Mouse (Mus musculus) lung, embryonic 14.5 days (tissue): ENCODE measurements around the gene Mark4. TPM values are rescaled to one million over a fixed set of nuclear protein-coding genes. Genes with fewer than 3 reads are reported as not detected.

Experiments used
- ATAC-seq: fragments of 200-750 bp; cut with Nextera tagmentation; 2 replicates; pipeline ENCODE4 v1.8.0; 2017; ENCODE audit warnings: mild to moderate bottlenecking, moderate TSS enrichment, moderate library complexity; ENCODE audit not compliant: insufficient read depth
- DNase-seq: peaks from one replicate; pipeline ENCODE4 v3.0.0-alpha.2; 2015
- H3K27ac ChIP-seq: fragments of 300-500 bp; sonication (generic); 2 replicates; pipeline ENCODE4 v1.5.1; 2014; ENCODE audit warnings: low read depth, mild to moderate bottlenecking, moderate library complexity
- H3K27me3 ChIP-seq: fragments of 300-500 bp; sonication (generic); 2 replicates; pipeline ENCODE4 v1.6.1; 2014; ENCODE audit warnings: low read length, control low read depth; ENCODE audit not compliant: insufficient read depth
- H3K36me3 ChIP-seq: fragments of 300-500 bp; sonication (generic); 2 replicates; pipeline ENCODE4 v1.6.1; 2014; ENCODE audit warnings: control low read depth; ENCODE audit not compliant: insufficient read depth
- H3K4me1 ChIP-seq: fragments of 300-500 bp; sonication (generic); 2 replicates; pipeline ENCODE4 v1.6.1; 2014; ENCODE audit warnings: antibody characterized with exemption, control low read depth; ENCODE audit not compliant: insufficient read depth
- H3K4me2 ChIP-seq: fragments of 300-500 bp; sonication (generic); 2 replicates; pipeline ENCODE4 v1.6.1; 2014; ENCODE audit warnings: mild to moderate bottlenecking
- H3K4me3 ChIP-seq: fragments of 300-500 bp; sonication (generic); 2 replicates; pipeline ENCODE4 v1.5.1; 2014; ENCODE audit warnings: low read depth, low read length
- H3K9ac ChIP-seq: fragments of 300-500 bp; sonication (generic); 2 replicates; pipeline ENCODE4 v1.6.1; 2014
- H3K9me3 ChIP-seq: fragments of 300-500 bp; sonication (generic); 2 replicates; pipeline ENCODE4 v1.6.1; 2016; ENCODE audit warnings: low read depth, low read length, control low read depth
- CTCF ChIP-seq: IDR thresholded peaks from 2 replicates; pipeline ENCODE4 v1.5.1; 2016; ENCODE audit warnings: antibody characterized with exemption, low read depth
- WGBS: fragments of 180-500 bp; shearing (Covaris S2); extraction: QIAGEN DNeasy Blood & Tissue Kit; methylation state at CpG from one replicate; pipeline ENCODE4 v1.1.7; 2014; 5-methylcytosine and 5-hydroxymethylcytosine counted together
- polyA plus RNA-seq: library from polyadenylated mRNA; unstranded; fragments of >200 nt; fragmentation: Nextera tagmentation; extraction: Ambion mirVana; gene quantifications from 2 replicates; pipeline ENCODE4 v1.2.1, GENCODE M21; 2014

Mark4 gene
- polyA plus RNA-seq, 1 experiment from 2014 or later, result 11.1 TPM

DNA sequence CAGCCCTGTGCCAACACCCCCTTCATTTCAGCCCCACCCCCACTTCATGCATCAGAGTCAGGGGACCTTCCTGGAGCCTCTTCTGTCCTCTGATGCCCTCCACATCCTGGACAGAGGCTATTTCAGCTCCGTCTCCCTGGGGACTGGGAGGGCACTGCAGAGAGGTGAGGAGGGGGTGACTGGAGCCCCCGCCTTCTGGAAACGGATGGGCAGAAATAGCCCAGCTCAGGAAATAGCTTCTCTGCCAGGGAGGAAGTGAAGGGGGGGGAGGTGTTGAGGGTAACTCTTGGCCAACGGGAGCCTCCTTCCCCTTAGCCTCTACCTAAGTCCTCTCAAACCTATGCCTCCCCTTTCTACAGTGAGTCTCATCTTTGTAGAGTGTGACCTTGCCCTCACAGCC, 13.8 kb upstream of the Mark4 start:
- WGBS, result 22% methylated on average over 4 of the region's 4 CpGs
- H3K27ac ChIP-seq, result no peak overlapping the region
- peaks cover 51% of the 10 kb centered on the region for H3K27me3 ChIP-seq
- no peaks in the 10 kb centered on the region for H3K4me1 ChIP-seq
- H3K9me3 ChIP-seq, result no peaks in the 10 kb centered on the region
- no peak overlapping the region for H3K4me2 ChIP-seq
- no peaks in the 10 kb centered on the region for H3K36me3 ChIP-seq
- TF ChIP-seq CTCF, result no peak
- DNase-seq (peak; percentile 40), ATAC-seq (no peak)
- H3K4me3 ChIP-seq, result no peak overlapping the region
- H3K9ac ChIP-seq, result no peak overlapping the region

DNA sequence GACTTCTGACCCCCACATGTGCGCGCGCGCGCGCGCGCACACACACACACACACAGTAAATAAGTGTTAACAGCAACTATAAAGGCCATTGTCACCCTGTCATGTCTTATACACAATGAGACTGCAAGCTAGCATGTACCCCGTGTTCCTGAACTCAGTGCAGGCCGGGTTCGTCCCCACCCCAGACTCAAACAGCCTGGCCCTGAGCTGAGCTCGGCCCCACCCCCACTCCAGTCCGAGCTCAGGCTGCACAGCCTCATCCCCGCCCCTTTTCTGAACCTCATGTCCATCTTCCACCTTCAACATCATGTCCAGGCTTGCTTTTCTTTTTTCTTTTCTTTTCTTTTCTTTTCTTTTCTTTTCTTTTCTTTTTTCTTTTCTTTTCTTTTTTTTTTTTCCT, 11.7 kb upstream of the Mark4 start:
- Histone ChIP-seq H3K27me3 (peaks cover 46% of the 10 kb centered on the region), H3K27ac (no peak overlapping the region), H3K36me3 (no peaks in the 10 kb centered on the region), H3K4me2 (no peak overlapping the region), H3K4me3 (no peak overlapping the region), H3K9me3 (no peaks in the 10 kb centered on the region), H3K4me1 (no peaks in the 10 kb centered on the region), H3K9ac (no peak overlapping the region)
- no peak for TF ChIP-seq CTCF
- ATAC-seq, result no peak
- DNase-seq, result no peak
- WGBS, result 10% methylated on average over 14 of the region's 14 CpGs

GRCm38 (mm10) chr7:19469404-19469803, 10.8 kb upstream of the Mark4 start:
- H3K36me3 ChIP-seq, result no peaks in the 10 kb centered on the region
- ATAC-seq (no peak), DNase-seq (no peak)
- H3K27me3 ChIP-seq, result peaks cover 46% of the 10 kb centered on the region
- no peak overlapping the region for H3K4me3 ChIP-seq
- no peak overlapping the region for H3K4me2 ChIP-seq
- 20% methylated on average over 23 of the region's 23 CpGs for WGBS
- H3K27ac ChIP-seq, result no peak overlapping the region
- no peak for TF ChIP-seq CTCF
- no peak overlapping the region for H3K9ac ChIP-seq
- 0 out of 2 replicates have a peak, but pooled peaks cover 4% of the 10 kb centered on the region for H3K4me1 ChIP-seq
- H3K9me3 ChIP-seq, result no peaks in the 10 kb centered on the region

DNA sequence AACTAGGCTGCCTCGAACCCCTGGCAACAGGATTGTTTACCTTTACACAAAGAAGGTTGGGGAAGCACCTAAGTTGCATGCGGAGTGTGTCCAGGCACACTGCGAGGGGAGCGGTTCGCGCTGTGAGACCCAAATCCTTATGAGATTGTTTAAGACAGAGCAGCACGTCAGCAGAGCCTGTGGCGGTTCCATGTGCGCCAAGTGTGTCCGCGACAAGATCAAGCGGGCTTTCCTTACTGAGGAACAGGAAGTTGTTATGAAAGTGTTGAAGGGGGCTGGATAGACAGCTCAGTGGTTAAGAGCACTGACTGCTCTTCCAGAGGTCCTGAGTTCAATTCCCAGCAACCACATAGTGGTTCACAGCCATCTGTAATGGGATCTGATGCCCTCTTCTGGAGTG, 9.7 kb upstream of the Mark4 start:
- no peak overlapping the region for H3K4me2 ChIP-seq
- peaks cover 41% of the 10 kb centered on the region for H3K27me3 ChIP-seq
- H3K27ac ChIP-seq, result no peak overlapping the region
- no peak for TF ChIP-seq CTCF
- DNase-seq, result no peak
- no peaks in the 10 kb centered on the region for H3K36me3 ChIP-seq
- WGBS, result 57% methylated on average over 12 of the region's 12 CpGs
- H3K9me3 ChIP-seq, result no peaks in the 10 kb centered on the region
- no peak overlapping the region for H3K4me3 ChIP-seq
- ATAC-seq, result no peak
- 0 out of 2 replicates have a peak, but pooled peaks cover 4% of the 10 kb centered on the region for H3K4me1 ChIP-seq
- no peak overlapping the region for H3K9ac ChIP-seq

DNA sequence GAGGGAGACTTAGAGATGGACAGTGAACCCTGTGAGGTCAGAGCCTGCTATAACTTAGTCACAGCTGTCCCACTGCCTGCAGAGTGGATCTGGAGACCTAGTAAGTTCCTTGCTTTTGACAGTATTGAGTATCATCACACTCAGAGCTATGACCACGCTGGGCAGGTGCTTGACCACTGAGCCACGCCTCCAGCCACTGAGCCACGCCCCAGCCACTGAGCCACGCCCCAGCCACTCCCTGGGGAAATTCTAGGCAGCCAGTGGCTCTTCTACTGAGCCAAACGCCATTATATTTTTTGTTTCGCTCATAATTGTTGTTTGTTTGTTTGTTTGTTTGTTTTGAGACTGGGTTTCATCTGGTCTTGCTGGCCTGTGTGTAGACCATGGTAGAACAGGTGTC, 9.0 kb upstream of the Mark4 start:
- Histone ChIP-seq H3K9ac (no peak overlapping the region), H3K4me1 (0 out of 2 replicates have a peak, but pooled peaks cover 4% of the 10 kb centered on the region), H3K36me3 (no peaks in the 10 kb centered on the region), H3K4me2 (no peak overlapping the region), H3K27me3 (peaks cover 34% of the 10 kb centered on the region), H3K4me3 (no peak overlapping the region), H3K9me3 (no peaks in the 10 kb centered on the region), H3K27ac (no peak overlapping the region)
- TF ChIP-seq CTCF, result no peak
- no peak for ATAC-seq
- 40% methylated on average over 6 of the region's 6 CpGs for WGBS
- no peak for DNase-seq

DNA sequence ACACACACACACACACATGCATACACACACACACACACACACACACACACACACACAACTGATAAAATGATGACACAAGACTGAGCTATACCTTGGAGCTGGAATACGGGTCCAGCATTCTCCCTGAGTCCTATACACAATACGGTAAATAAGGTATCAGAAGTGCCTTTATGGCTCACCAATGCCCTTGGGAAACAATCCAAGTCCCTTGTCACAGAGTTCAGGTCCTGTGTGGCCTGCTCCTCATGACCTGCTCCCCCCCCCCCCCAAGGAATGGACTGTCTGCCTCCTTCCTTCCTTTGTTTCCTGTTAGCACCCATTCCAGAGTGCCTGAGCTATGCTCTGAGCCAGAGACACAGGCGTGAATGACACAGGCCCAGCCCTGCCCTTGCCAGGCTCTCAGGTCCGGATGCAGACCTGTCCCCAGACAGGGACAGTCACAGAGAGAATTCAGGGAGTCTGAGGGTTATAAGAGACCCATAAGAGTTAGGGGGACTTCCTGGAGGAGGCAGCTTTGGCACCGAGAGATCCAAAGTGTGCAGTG, 8.1 kb upstream of the Mark4 start:
- no peak overlapping the region for H3K9ac ChIP-seq
- no peaks in the 10 kb centered on the region for H3K36me3 ChIP-seq
- H3K27me3 ChIP-seq, result peaks cover 25% of the 10 kb centered on the region
- ATAC-seq (no peak), DNase-seq (peak; percentile 57)
- no peak overlapping the region for H3K27ac ChIP-seq
- no peak for TF ChIP-seq CTCF
- WGBS, result 55% methylated on average over 5 of the region's 5 CpGs
- 0 out of 2 replicates have a peak, but pooled peaks cover 4% of the 10 kb centered on the region for H3K4me1 ChIP-seq
- no peaks in the 10 kb centered on the region for H3K9me3 ChIP-seq
- no peak overlapping the region for H3K4me2 ChIP-seq
- no peak overlapping the region for H3K4me3 ChIP-seq

GRCm38 (mm10) chr7:19464367-19465307, 6.0 kb upstream of the Mark4 start:
- Histone ChIP-seq H3K9me3 (no peaks in the 10 kb centered on the region), H3K4me3 (peak overlapping the region; percentile 5; the same call in 1 of the 2 replicates), H3K4me1 (0 out of 2 replicates have a peak, but pooled peaks cover 4% of the 10 kb centered on the region), H3K4me2 (peak overlapping the region; percentile 45), H3K27me3 (peaks cover 8% of the 10 kb centered on the region), H3K36me3 (no peaks in the 10 kb centered on the region), H3K9ac (peak overlapping the region; percentile 36; the same call in 1 of the 2 replicates), H3K27ac (no peak overlapping the region)
- DNase-seq (peak; percentile 51), ATAC-seq (peak; percentile 51; the same call in 1 of the 2 replicates)
- TF ChIP-seq CTCF, result no peak
- 10% methylated on average over 22 of the region's 22 CpGs for WGBS
